Mouse (Mus musculus) liver, embryonic 12.5 days (tissue): ENCODE measurements around the gene Smarca1. TPM values are rescaled to one million over a fixed set of nuclear protein-coding genes. Genes with fewer than 3 reads are reported as not detected.

ENCODE experiments used
- ATAC-seq: fragments of 200-750 bp; cut with Nextera tagmentation; 2 replicates; pipeline ENCODE4 v1.8.0; 2017; ENCODE audit warnings: moderate number of reproducible peaks, mild to moderate bottlenecking, moderate library complexity
- H3K27ac ChIP-seq: fragments of 300-500 bp; sonication (generic); 2 replicates; pipeline ENCODE4 v1.5.1; 2016; ENCODE audit warnings: mild to moderate bottlenecking
- H3K27me3 ChIP-seq: fragments of 300-500 bp; sonication (generic); replicated peaks from 2 replicates; pipeline ENCODE4 v1.6.1; 2016; ENCODE audit warnings: mild to moderate bottlenecking, moderate library complexity
- H3K36me3 ChIP-seq: fragments of 300-500 bp; sonication (generic); 2 replicates; pipeline ENCODE4 v1.6.1; 2016; ENCODE audit warnings: mild to moderate bottlenecking, moderate library complexity
- H3K4me1 ChIP-seq: fragments of 300-500 bp; sonication (generic); 2 replicates; pipeline ENCODE4 v1.6.1; 2016
- H3K4me2 ChIP-seq: fragments of 300-500 bp; sonication (generic); 2 replicates; pipeline ENCODE4 v1.6.1; 2016; ENCODE audit warnings: mild to moderate bottlenecking, moderate library complexity
- H3K4me3 ChIP-seq: fragments of 300-500 bp; sonication (generic); 2 replicates; pipeline ENCODE4 v1.5.1; 2016; ENCODE audit warnings: mild to moderate bottlenecking, moderate library complexity
- H3K9ac ChIP-seq: fragments of 300-500 bp; sonication (generic); 2 replicates; pipeline ENCODE4 v1.6.1; 2016; ENCODE audit warnings: mild to moderate bottlenecking, moderate library complexity
- H3K9me3 ChIP-seq: fragments of 300-500 bp; sonication (generic); replicated peaks from 2 replicates; pipeline ENCODE4 v1.6.1; 2016; ENCODE audit warnings: mild to moderate bottlenecking, moderate library complexity
- WGBS: fragments of 180-500 bp; shearing (Covaris S2); methylation state at CpG from one replicate; pipeline ENCODE4 v1.1.7; 2016; ENCODE audit not compliant: insufficient replicate concordance; 5-methylcytosine and 5-hydroxymethylcytosine counted together
- polyA plus RNA-seq: library from polyadenylated mRNA; unstranded; fragments of >200 nt; fragmentation: Nextera tagmentation; extraction: Ambion mirVana; gene quantifications from 2 replicates; pipeline ENCODE4 v1.2.1, GENCODE M21; 2016

Smarca1 gene
- polyA plus RNA-seq, result 9.9 and 10.4 TPM in 2 replicates

- 10% methylated on average over 13 of the region's 17 CpGs for WGBS
- ATAC-seq, result no peak
- H3K27ac ChIP-seq, result 0 out of 2 replicates have a peak within 1 kb of the TSS, but pooled peaks have one; percentile 20
Observed at GRCm38 (mm10) chrX:47892431-47893024, at the start of gene Smarca1. Gene Smarca1, minus strand, starts transcription at chrX:47892974.

GRCm38 (mm10) chrX:47937740-47938139 lies 45.0 kb upstream of the Smarca1 start:
- 59% methylated on average over 2 of the region's 2 CpGs for WGBS
- Histone ChIP-seq H3K4me3 (no peak overlapping the region), H3K36me3 (0 out of 2 replicates have a peak, but pooled peaks cover 5% of the 10 kb centered on the region), H3K4me1 (no peaks in the 10 kb centered on the region), H3K27me3 (no peaks in the 10 kb centered on the region), H3K4me2 (no peak overlapping the region), H3K9me3 (no peaks in the 10 kb centered on the region), H3K27ac (no peak overlapping the region), H3K9ac (no peak overlapping the region)
- no peak for ATAC-seq

More at GRCm38 (mm10) chrX:47892431-47893024, at the start of gene Smarca1:
- H3K36me3 ChIP-seq, result no peaks in the 10 kb centered on the region
- H3K4me3 ChIP-seq, result peak within 1 kb of the TSS; percentile 48
- no peaks in the 10 kb centered on the region for H3K9me3 ChIP-seq
- peak within 1 kb of the TSS; percentile 56 for H3K4me2 ChIP-seq
- H3K9ac ChIP-seq, result 0 out of 2 replicates have a peak within 1 kb of the TSS, but pooled peaks have one; percentile 22
- H3K27me3 ChIP-seq, result peaks cover 25% of the 10 kb centered on the region
- H3K4me1 ChIP-seq, result no peaks in the 10 kb centered on the region

GRCm38 (mm10) chrX:47936885-47937284 lies 44.1 kb upstream of the Smarca1 start:
- Histone ChIP-seq H3K27ac (no peak overlapping the region), H3K4me3 (no peak overlapping the region), H3K9me3 (no peaks in the 10 kb centered on the region), H3K27me3 (no peaks in the 10 kb centered on the region), H3K4me2 (no peak overlapping the region), H3K36me3 (0 out of 2 replicates have a peak, but pooled peaks cover 5% of the 10 kb centered on the region), H3K4me1 (no peaks in the 10 kb centered on the region), H3K9ac (no peak overlapping the region)
- WGBS, result 64% methylated on average over 5 of the region's 5 CpGs
- ATAC-seq, result no peak

GRCm38 (mm10) chrX:47934352-47934751 lies 41.6 kb upstream of the Smarca1 start:
- Histone ChIP-seq H3K4me3 (no peak overlapping the region), H3K27me3 (no peaks in the 10 kb centered on the region), H3K4me1 (no peaks in the 10 kb centered on the region), H3K36me3 (peaks cover 8% of the 10 kb centered on the region; the same call in 1 of the 2 replicates), H3K4me2 (no peak overlapping the region), H3K9ac (no peak overlapping the region), H3K9me3 (no peaks in the 10 kb centered on the region), H3K27ac (no peak overlapping the region)
- 59% methylated on average over 11 of the region's 11 CpGs for WGBS
- ATAC-seq, result no peak

- peaks cover 4% of the 10 kb centered on the region; the same call in 1 of the 2 replicates for H3K36me3 ChIP-seq
- H3K9me3 ChIP-seq, result no peaks in the 10 kb centered on the region
- H3K4me2 ChIP-seq, result no peak overlapping the region
- no peak overlapping the region for H3K27ac ChIP-seq
- H3K4me3 ChIP-seq, result no peak overlapping the region
- ATAC-seq, result no peak
- no peaks in the 10 kb centered on the region for H3K4me1 ChIP-seq
- H3K9ac ChIP-seq, result no peak overlapping the region
- no peaks in the 10 kb centered on the region for H3K27me3 ChIP-seq
- 52% methylated on average over 3 of the region's 3 CpGs for WGBS
Observed at GRCm38 (mm10) chrX:47930449-47930848, 37.7 kb upstream of the Smarca1 start.

GRCm38 (mm10) chrX:47927981-47928380 lies 35.2 kb upstream of the Smarca1 start:
- peaks cover 3% of the 10 kb centered on the region; the same call in 1 of the 2 replicates for H3K36me3 ChIP-seq
- no peaks in the 10 kb centered on the region for H3K27me3 ChIP-seq
- H3K4me1 ChIP-seq, result no peaks in the 10 kb centered on the region
- H3K4me3 ChIP-seq, result no peak overlapping the region
- no peaks in the 10 kb centered on the region for H3K9me3 ChIP-seq
- H3K9ac ChIP-seq, result no peak overlapping the region
- no peak overlapping the region for H3K27ac ChIP-seq
- ATAC-seq, result no peak
- H3K4me2 ChIP-seq, result no peak overlapping the region
- 54% methylated on average over 3 of the region's 3 CpGs for WGBS

- Histone ChIP-seq H3K4me3 (no peak overlapping the region), H3K9me3 (no peaks in the 10 kb centered on the region), H3K27ac (no peak overlapping the region), H3K27me3 (no peaks in the 10 kb centered on the region), H3K4me2 (no peak overlapping the region), H3K4me1 (no peaks in the 10 kb centered on the region), H3K36me3 (no peaks in the 10 kb centered on the region), H3K9ac (no peak overlapping the region)
- ATAC-seq, result no peak
- WGBS, result 66% methylated on average over 5 of the region's 5 CpGs
Observed at GRCm38 (mm10) chrX:47920541-47920940, 27.8 kb upstream of the Smarca1 start.

GRCm38 (mm10) chrX:47916831-47917230 lies 24.1 kb upstream of the Smarca1 start:
- WGBS, result 62% methylated on average over 1 of the region's 1 CpGs
- no peak for ATAC-seq
- no peaks in the 10 kb centered on the region for H3K9me3 ChIP-seq
- H3K4me1 ChIP-seq, result 0 out of 2 replicates have a peak, but pooled peaks cover 10% of the 10 kb centered on the region
- H3K4me2 ChIP-seq, result no peak overlapping the region
- no peaks in the 10 kb centered on the region for H3K27me3 ChIP-seq
- no peak overlapping the region for H3K4me3 ChIP-seq
- no peaks in the 10 kb centered on the region for H3K36me3 ChIP-seq
- H3K9ac ChIP-seq, result no peak overlapping the region
- no peak overlapping the region for H3K27ac ChIP-seq

GRCm38 (mm10) chrX:47913543-47913938 lies 20.8 kb upstream of the Smarca1 start:
- ATAC-seq, result no peak
- 0 out of 2 replicates have a peak, but pooled peaks cover 10% of the 10 kb centered on the region for H3K4me1 ChIP-seq
- H3K27me3 ChIP-seq, result no peaks in the 10 kb centered on the region
- peak overlapping the region; percentile 66; the same call in 1 of the 2 replicates for H3K4me2 ChIP-seq
- H3K9me3 ChIP-seq, result no peaks in the 10 kb centered on the region
- WGBS, result 57% methylated on average over 7 of the region's 7 CpGs
- H3K9ac ChIP-seq, result no peak overlapping the region
- H3K4me3 ChIP-seq, result no peak overlapping the region
- no peaks in the 10 kb centered on the region for H3K36me3 ChIP-seq
- no peak overlapping the region for H3K27ac ChIP-seq

GRCm38 (mm10) chrX:47912904-47913542 lies 20.2 kb upstream of the Smarca1 start:
- no peaks in the 10 kb centered on the region for H3K9me3 ChIP-seq
- no peak overlapping the region for H3K27ac ChIP-seq
- peak overlapping the region; percentile 66 for H3K4me2 ChIP-seq
- peak; percentile 40; the same call in 1 of the 2 replicates for ATAC-seq
- no peaks in the 10 kb centered on the region for H3K27me3 ChIP-seq
- H3K36me3 ChIP-seq, result no peaks in the 10 kb centered on the region
- H3K4me3 ChIP-seq, result peak overlapping the region; percentile 67
- H3K9ac ChIP-seq, result peak overlapping the region; percentile 75
- 0 out of 2 replicates have a peak, but pooled peaks cover 10% of the 10 kb centered on the region for H3K4me1 ChIP-seq
- WGBS, result 14% methylated on average over 8 of the region's 8 CpGs

GRCm38 (mm10) chrX:47912306-47912792 lies 19.6 kb upstream of the Smarca1 start, which contains the start of gene Ocrl:
Gene Ocrl, plus strand, starts transcription at chrX:47912387.
- H3K4me1 ChIP-seq, result 0 out of 2 replicates have a peak, but pooled peaks cover 10% of the 10 kb centered on the region
- peak within 1 kb of the TSS; percentile 67 for H3K4me3 ChIP-seq
- peak within 1 kb of the TSS; percentile 75 for H3K9ac ChIP-seq
- peak within 1 kb of the TSS; percentile 66 for H3K4me2 ChIP-seq
- peak; percentile 85 for ATAC-seq
- peak within 1 kb of the TSS; percentile 60; the same call in 1 of the 2 replicates for H3K27ac ChIP-seq
- no peaks in the 10 kb centered on the region for H3K9me3 ChIP-seq
- 13% methylated on average over 21 of the region's 35 CpGs for WGBS
- H3K27me3 ChIP-seq, result no peaks in the 10 kb centered on the region
- H3K36me3 ChIP-seq, result no peaks in the 10 kb centered on the region
